Mouse (Mus musculus) ES-Bruce4 (cell line): ENCODE measurements around the gene Mfsd11. TPM values are rescaled to one million over a fixed set of nuclear protein-coding genes. Genes with fewer than 3 reads are reported as not detected.
A peak's percentile ranks its signal among the peaks of the same experiment; 100 is the strongest.
"Not testable (repeated sequence)": the region's sequence is repeated elsewhere in the genome, so short reads cannot be mapped to it uniquely, and the experiment has no call there.

Experiments
- H3K27ac ChIP-seq: 2 replicates; pipeline ENCODE4 v1.5.1; 2012; ENCODE audit warnings: low read length, inconsistent platforms; ENCODE audit not compliant: insufficient read depth
- H3K27me3 ChIP-seq: 2 replicates; pipeline ENCODE4 v1.6.1; 2012; ENCODE audit warnings: mild to moderate bottlenecking, low read length, inconsistent platforms; ENCODE audit not compliant: control insufficient read depth, poor library complexity, insufficient read depth, severe bottlenecking
- H3K36me3 ChIP-seq: 2 replicates; pipeline ENCODE4 v1.6.1; 2012; ENCODE audit warnings: inconsistent platforms, mild to moderate bottlenecking, low read length, moderate library complexity; ENCODE audit not compliant: control insufficient read depth, poor library complexity, insufficient read depth, severe bottlenecking
- H3K4me1 ChIP-seq: one replicate; pipeline ENCODE4 v1.8.1; 2011; ENCODE audit warnings: low read length; ENCODE audit not compliant: control insufficient read depth, insufficient read depth
- H3K4me3 ChIP-seq: 2 replicates; pipeline ENCODE4 v1.5.1; 2011; ENCODE audit warnings: low read depth, mild to moderate bottlenecking, low read length
- H3K9ac ChIP-seq: 2 replicates; pipeline ENCODE4 v1.6.1; 2012; ENCODE audit warnings: low read depth, mild to moderate bottlenecking, inconsistent platforms; ENCODE audit not compliant: poor library complexity, severe bottlenecking
- H3K9me3 ChIP-seq: replicated peaks from 2 replicates; pipeline ENCODE4 v1.6.1; 2012; ENCODE audit warnings: mild to moderate bottlenecking, low read length, inconsistent platforms; ENCODE audit not compliant: control insufficient read depth, poor library complexity, insufficient read depth, severe bottlenecking
- CTCF ChIP-seq: IDR thresholded peaks from one replicate; pipeline ENCODE4 v1.8.1; 2011; ENCODE audit warnings: low read depth, low read length
- EP300 ChIP-seq: IDR thresholded peaks from 2 replicates; pipeline ENCODE4 v1.6.1; 2011; ENCODE audit warnings: low read depth, low read length; ENCODE audit not compliant: insufficient read depth
- POLR2A ChIP-seq: IDR thresholded peaks from one replicate; pipeline ENCODE4 v1.8.1; 2011; ENCODE audit warnings: low read length; ENCODE audit not compliant: insufficient read depth
- polyA plus RNA-seq: library from polyadenylated mRNA; stranded (reverse); fragments of >200 nt; gene quantifications from 2 replicates; pipeline ENCODE4 v1.2.4, GENCODE M21; 2011; ENCODE audit warnings: low read depth; ENCODE audit not compliant: missing spikeins, insufficient read depth, insufficient read length

The Mfsd11 gene
- polyA plus RNA-seq, 1 experiment: 15.1 TPM

DNA sequence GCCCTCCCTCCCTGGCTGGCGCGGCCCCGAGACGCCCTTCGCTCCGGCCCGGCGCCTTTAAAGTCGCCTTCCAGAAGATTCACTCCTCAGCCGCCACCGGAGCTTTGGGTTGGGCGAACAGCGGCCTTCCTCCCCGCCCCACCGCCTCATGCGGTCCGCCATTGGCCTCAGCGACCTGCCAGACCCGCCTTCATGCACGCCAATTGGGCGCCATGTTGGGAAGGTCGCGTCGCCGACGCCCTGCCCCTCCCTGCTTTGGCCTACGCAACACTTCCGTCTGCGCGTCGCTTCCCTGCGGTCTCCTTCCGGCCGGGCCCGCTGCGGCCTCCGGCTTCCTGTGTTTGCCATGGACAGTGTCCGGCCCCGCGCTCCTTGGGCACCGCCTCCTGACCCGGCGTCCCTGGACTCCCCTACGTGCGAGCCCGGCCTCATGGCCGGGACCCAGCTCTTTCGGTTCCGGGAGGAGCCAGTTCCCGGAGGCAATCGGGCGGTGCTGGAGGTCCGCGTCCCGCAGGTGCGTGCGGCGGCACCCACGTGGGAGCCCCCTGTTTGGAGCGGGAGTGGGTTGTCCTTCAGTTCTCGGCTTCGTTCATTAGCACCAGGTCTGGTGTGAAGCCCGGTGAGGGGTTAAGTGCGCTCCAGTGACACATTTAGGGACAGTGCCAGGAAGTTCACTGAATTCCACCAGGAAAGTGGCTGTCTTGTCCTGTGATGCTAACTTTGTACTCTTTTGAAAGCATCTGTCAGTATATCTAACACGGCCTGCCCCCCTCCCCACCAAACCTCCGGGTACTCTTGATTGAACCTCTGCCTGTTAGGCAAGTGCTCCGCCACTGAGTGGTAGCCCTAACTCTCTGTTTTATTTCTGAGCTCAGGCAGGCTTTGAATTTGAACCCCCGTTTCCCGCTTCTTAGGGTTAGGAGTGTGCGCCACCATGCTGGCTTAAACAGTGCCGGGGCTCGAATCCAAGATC is 8.7 kb upstream of the Mfsd11 start, which contains the start of the genes Mettl23 and Jmjd6:
Gene Mettl23, plus strand, starts transcription at position 18 of the 973 bp plus-strand sequence.
Gene Jmjd6, minus strand, starts transcription at position 189 of the 973 bp plus-strand sequence.
- TF ChIP-seq POLR2A (no peak), CTCF (no peak), EP300 (0 out of 2 replicates have a peak, but pooled peaks have one; percentile 20)
- H3K36me3 ChIP-seq: peaks cover 45% of the 10 kb centered on the region
- H3K4me1 ChIP-seq: peaks cover 6% of the 10 kb centered on the region
- H3K27me3 ChIP-seq: no peaks in the 10 kb centered on the region
- H3K4me3 ChIP-seq: peak within 1 kb of the TSS; percentile 94
- H3K9ac ChIP-seq: peak within 1 kb of the TSS; percentile 86
- no peaks in the 10 kb centered on the region for H3K9me3 ChIP-seq
- H3K27ac ChIP-seq: peak within 1 kb of the TSS; percentile 32

DNA sequence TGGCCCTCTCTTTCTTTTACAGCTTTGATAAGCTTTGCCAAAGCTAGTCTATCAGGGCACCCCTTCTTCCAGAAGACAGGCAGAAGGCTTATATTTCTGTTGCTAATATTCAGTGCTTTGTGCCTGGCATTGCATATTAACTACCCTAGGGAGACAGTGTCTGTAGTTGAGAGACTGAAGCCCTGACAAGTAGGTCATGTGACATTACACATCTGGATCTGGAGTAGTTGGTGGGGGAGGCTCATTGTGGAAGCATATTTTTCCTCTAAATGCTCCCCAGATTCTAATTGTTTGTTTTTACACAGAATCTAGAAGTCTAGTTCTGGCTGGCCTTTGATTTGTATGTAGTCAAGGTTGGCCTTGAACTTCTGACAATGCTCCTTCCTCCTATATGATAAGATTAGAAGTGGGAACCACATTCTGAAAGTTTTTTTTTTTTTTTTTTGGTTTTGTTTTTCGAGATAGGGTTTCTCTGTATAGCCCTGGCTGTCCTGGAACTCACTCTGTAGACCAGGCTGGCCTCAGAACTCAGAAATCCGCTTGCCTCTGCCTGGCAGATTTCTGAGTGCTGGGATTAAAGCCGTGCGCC is 5.6 kb upstream of the Mfsd11 start:
- Histone ChIP-seq H3K9me3 (no peaks in the 10 kb centered on the region), H3K4me1 (no peaks in the 10 kb centered on the region), H3K27ac (no peak overlapping the region), H3K4me3 (no peak overlapping the region), H3K36me3 (peaks cover 52% of the 10 kb centered on the region), H3K9ac (no peak overlapping the region), H3K27me3 (no peaks in the 10 kb centered on the region)
- no peak for TF ChIP-seq CTCF
- TF ChIP-seq EP300: no peak
- no peak for TF ChIP-seq POLR2A

DNA sequence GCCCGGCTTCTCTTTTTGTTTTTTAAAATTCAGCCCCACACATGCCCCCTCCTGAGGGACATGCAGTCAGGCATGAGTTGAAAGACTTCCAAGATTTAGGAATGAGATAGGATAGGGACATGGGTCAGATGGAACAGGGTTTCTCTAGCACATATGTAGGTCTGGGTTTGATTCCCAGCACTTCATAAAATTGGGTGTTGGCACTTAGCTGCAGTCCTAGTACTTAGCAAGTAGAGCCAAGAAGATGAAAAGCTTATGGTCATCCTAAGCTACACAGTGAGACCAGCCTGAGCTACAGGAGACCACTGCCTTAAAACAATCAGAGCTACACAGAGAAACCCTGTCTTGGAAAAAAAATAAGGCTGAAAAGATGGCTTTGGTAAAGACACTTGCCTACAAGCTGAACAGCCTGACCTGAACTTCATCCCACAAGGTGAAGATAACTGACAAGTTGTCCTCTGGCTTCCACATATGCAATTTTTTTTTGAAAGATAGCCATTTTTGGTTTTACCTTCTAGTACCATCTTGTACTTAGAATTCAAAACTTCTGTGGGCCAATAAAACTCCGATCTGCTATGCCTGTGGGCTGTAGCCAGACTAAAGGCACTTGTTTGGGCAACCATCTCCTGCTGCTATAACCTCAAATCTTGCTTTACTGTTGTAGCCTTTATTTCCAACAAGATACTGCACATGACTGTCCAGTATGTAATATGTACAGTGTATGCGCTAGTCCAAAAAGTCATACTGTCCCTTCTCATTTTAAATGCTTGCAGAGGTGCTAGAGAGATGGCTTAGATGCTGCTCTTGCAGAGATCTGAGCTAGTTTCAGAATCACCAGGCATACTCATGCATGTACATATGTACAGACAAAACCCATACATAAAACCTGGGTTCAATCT is 4.8 kb upstream of the Mfsd11 start:
- Histone ChIP-seq H3K27me3 (no peaks in the 10 kb centered on the region), H3K4me3 (no peak overlapping the region), H3K4me1 (no peaks in the 10 kb centered on the region), H3K9ac (no peak overlapping the region), H3K27ac (no peak overlapping the region), H3K9me3 (no peaks in the 10 kb centered on the region), H3K36me3 (peaks cover 54% of the 10 kb centered on the region)
- no peak for TF ChIP-seq CTCF
- no peak for TF ChIP-seq EP300
- TF ChIP-seq POLR2A: no peak

DNA sequence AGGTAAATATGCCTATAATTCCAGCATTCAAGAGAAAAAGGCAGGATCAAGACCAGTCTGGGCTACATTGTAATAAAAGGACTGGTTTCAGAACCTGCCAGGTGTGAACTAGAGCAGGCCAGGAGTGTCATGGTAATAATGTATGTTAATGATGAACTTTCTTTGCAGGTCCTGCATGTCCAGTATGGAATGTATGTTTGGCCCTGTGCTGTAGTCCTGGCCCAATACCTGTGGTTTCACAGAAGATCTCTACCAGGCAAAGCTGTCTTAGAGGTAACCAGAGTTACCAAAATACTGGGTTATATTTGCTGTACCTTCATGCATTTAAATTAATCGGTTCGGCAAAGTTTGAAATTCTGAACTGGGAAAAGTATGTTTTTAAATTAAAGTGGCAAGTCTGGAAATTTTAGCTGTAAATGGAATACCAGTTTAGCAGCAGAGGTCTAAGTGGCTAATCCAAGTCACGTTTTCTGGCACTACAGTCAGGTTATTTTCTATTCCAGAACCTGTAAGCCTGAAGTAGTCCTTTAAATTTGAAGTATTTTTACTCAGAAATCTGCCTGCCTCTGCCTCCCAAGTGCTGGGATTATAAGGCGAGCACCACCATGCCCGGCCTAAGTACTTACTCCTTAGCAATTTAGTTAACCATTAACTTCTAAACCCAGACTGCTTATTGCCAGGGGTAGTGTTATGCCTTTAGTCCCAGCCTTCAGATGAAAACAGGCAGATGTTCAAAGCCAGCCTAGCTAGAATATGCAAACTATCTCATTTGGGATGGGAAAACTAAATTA is 4.0 kb upstream of the Mfsd11 start:
- Histone ChIP-seq H3K4me3 (no peak overlapping the region), H3K27ac (no peak overlapping the region), H3K27me3 (no peaks in the 10 kb centered on the region), H3K36me3 (peaks cover 54% of the 10 kb centered on the region), H3K9ac (no peak overlapping the region), H3K4me1 (no peaks in the 10 kb centered on the region), H3K9me3 (no peaks in the 10 kb centered on the region)
- no peak for TF ChIP-seq CTCF
- TF ChIP-seq POLR2A: no peak
- TF ChIP-seq EP300: no peak

DNA sequence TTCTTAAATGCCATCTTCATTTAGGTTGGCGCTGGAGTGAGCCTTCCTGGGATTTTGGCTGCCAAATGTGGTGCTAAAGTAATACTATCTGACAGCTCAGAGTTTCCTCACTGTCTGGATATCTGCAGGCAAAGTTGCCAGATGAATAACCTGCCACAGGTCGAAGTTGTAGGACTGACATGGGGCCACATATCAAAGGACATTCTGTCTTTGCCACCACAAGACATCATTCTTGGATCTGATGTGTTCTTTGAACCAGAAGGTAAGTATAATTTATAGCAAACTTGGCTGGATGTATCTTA is 3.4 kb upstream of the Mfsd11 start:
- peaks cover 54% of the 10 kb centered on the region for H3K36me3 ChIP-seq
- not testable (repeated sequence) for H3K9me3 ChIP-seq, H3K4me3 ChIP-seq, H3K4me1 ChIP-seq, H3K9ac ChIP-seq, H3K27me3 ChIP-seq, H3K27ac ChIP-seq
